Mouse (Mus musculus) stomach, embryonic 16.5 days (tissue): ENCODE measurements at regions not wholly inside any gene's neighbourhood (a gene's known extent, or its start where the extent isn't known, plus 50 kb on each side); places are given as distances from the start of the nearest gene placed in this dataset.

ENCODE experiments used
- ATAC-seq: fragments of 200-750 bp; cut with Nextera tagmentation; 2 replicates; pipeline ENCODE4 v1.8.0; 2017; ENCODE audit warnings: moderate number of reproducible peaks, moderate TSS enrichment; ENCODE audit not compliant: insufficient read depth, low FRiP score
- H3K27ac ChIP-seq: fragments of 300-500 bp; sonication (generic); 2 replicates; pipeline ENCODE4 v1.5.1; 2014; ENCODE audit warnings: low read length
- H3K27me3 ChIP-seq: fragments of 300-500 bp; sonication (generic); 2 replicates; pipeline ENCODE4 v1.6.1; 2014; ENCODE audit warnings: low read length, control low read depth, mixed read lengths; ENCODE audit not compliant: control insufficient read depth, insufficient read depth
- H3K36me3 ChIP-seq: fragments of 300-500 bp; sonication (generic); 2 replicates; pipeline ENCODE4 v1.6.1; 2014; ENCODE audit warnings: low read length; ENCODE audit not compliant: control insufficient read depth, insufficient read depth
- H3K4me1 ChIP-seq: fragments of 300-500 bp; sonication (generic); 2 replicates; pipeline ENCODE4 v1.6.1; 2014; ENCODE audit warnings: low read length, control low read depth, mixed read lengths; ENCODE audit not compliant: control insufficient read depth, insufficient read depth
- H3K4me2 ChIP-seq: fragments of 300-500 bp; sonication (generic); 2 replicates; pipeline ENCODE4 v1.6.1; 2014; ENCODE audit warnings: low read depth, low read length, mixed read lengths
- H3K4me3 ChIP-seq: fragments of 300-500 bp; sonication (generic); replicated peaks from 2 replicates; pipeline ENCODE4 v1.5.1; 2014; ENCODE audit warnings: mild to moderate bottlenecking, low read length
- H3K9ac ChIP-seq: fragments of 300-500 bp; sonication (generic); 2 replicates; pipeline ENCODE4 v1.6.1; 2014; ENCODE audit warnings: low read length
- H3K9me3 ChIP-seq: fragments of 300-500 bp; sonication (generic); replicated peaks from 2 replicates; pipeline ENCODE4 v1.6.1; 2016; ENCODE audit warnings: low read length, control low read depth; ENCODE audit not compliant: control insufficient read depth
- WGBS: fragments of 180-500 bp; shearing (Covaris S2); extraction: QIAGEN DNeasy Blood & Tissue Kit; methylation state at CpG from one replicate; pipeline ENCODE4 v1.1.7; 2014; 5-methylcytosine and 5-hydroxymethylcytosine counted together

- Histone ChIP-seq H3K4me2 (no peak overlapping the region), H3K9me3 (no peaks in the 10 kb centered on the region), H3K9ac (no peak overlapping the region), H3K27ac (no peak overlapping the region; the same call in 1 of the 2 replicates), H3K36me3 (no peaks in the 10 kb centered on the region), H3K4me1 (peaks cover 5% of the 10 kb centered on the region), H3K27me3 (no peaks in the 10 kb centered on the region), H3K4me3 (no peak overlapping the region)
- peak; percentile 53; the same call in 1 of the 2 replicates for ATAC-seq
- WGBS: 80% methylated on average over 1 of the region's 1 CpGs
These were observed 225.5 kb upstream of the Zpld1 start for GRCm38 (mm10) chr16:55523264-55523663.

GRCm38 (mm10) chr16:55522283-55522682 lies 224.5 kb upstream of the Zpld1 start:
- Histone ChIP-seq H3K9me3 (no peaks in the 10 kb centered on the region), H3K9ac (no peak overlapping the region), H3K36me3 (no peaks in the 10 kb centered on the region), H3K4me3 (no peak overlapping the region), H3K27ac (no peak overlapping the region), H3K4me1 (peaks cover 5% of the 10 kb centered on the region), H3K4me2 (no peak overlapping the region), H3K27me3 (no peaks in the 10 kb centered on the region)
- 66% methylated on average over 1 of the region's 1 CpGs for WGBS
- peak; percentile 63; the same call in 1 of the 2 replicates for ATAC-seq

GRCm38 (mm10) chr16:55521421-55521971 lies 223.7 kb upstream of the Zpld1 start:
- H3K4me3 ChIP-seq: no peak overlapping the region
- H3K9me3 ChIP-seq: no peaks in the 10 kb centered on the region
- ATAC-seq: no peak
- no peak overlapping the region for H3K9ac ChIP-seq
- H3K36me3 ChIP-seq: no peaks in the 10 kb centered on the region
- peaks cover 4% of the 10 kb centered on the region for H3K4me1 ChIP-seq
- no peaks in the 10 kb centered on the region for H3K27me3 ChIP-seq
- H3K4me2 ChIP-seq: no peak overlapping the region
- WGBS: 92% methylated on average over 6 of the region's 6 CpGs
- H3K27ac ChIP-seq: peak overlapping the region; percentile 19; the same call in 1 of the 2 replicates

GRCm38 (mm10) chr16:55520077-55520476 lies 222.3 kb upstream of the Zpld1 start:
- ATAC-seq: no peak
- H3K27ac ChIP-seq: no peak overlapping the region
- 90% methylated on average over 6 of the region's 6 CpGs for WGBS
- H3K9me3 ChIP-seq: no peaks in the 10 kb centered on the region
- H3K4me1 ChIP-seq: no peaks in the 10 kb centered on the region
- H3K27me3 ChIP-seq: no peaks in the 10 kb centered on the region
- no peak overlapping the region for H3K4me2 ChIP-seq
- H3K4me3 ChIP-seq: no peak overlapping the region
- no peaks in the 10 kb centered on the region for H3K36me3 ChIP-seq
- no peak overlapping the region for H3K9ac ChIP-seq

- H3K4me3 ChIP-seq: no peak overlapping the region
- H3K9ac ChIP-seq: no peak overlapping the region
- no peaks in the 10 kb centered on the region for H3K4me1 ChIP-seq
- no peaks in the 10 kb centered on the region for H3K27me3 ChIP-seq
- WGBS: 73% methylated on average over 1 of the region's 1 CpGs
- H3K4me2 ChIP-seq: no peak overlapping the region
- ATAC-seq: no peak
- no peak overlapping the region for H3K27ac ChIP-seq
- no peaks in the 10 kb centered on the region for H3K36me3 ChIP-seq
- H3K9me3 ChIP-seq: no peaks in the 10 kb centered on the region
These were observed 221.9 kb upstream of the Zpld1 start for GRCm38 (mm10) chr16:55519646-55520045.

GRCm38 (mm10) chr16:55516994-55517393 lies 219.2 kb upstream of the Zpld1 start:
- ATAC-seq: no peak
- Histone ChIP-seq H3K4me3 (no peak overlapping the region), H3K4me1 (no peaks in the 10 kb centered on the region), H3K27ac (no peak overlapping the region), H3K9me3 (no peaks in the 10 kb centered on the region), H3K4me2 (no peak overlapping the region), H3K27me3 (no peaks in the 10 kb centered on the region), H3K36me3 (no peaks in the 10 kb centered on the region), H3K9ac (no peak overlapping the region)
- 74% methylated on average over 4 of the region's 4 CpGs for WGBS

- Histone ChIP-seq H3K9ac (no peak overlapping the region), H3K27ac (no peak overlapping the region), H3K4me1 (no peaks in the 10 kb centered on the region), H3K36me3 (no peaks in the 10 kb centered on the region), H3K9me3 (no peaks in the 10 kb centered on the region), H3K27me3 (no peaks in the 10 kb centered on the region), H3K4me2 (no peak overlapping the region), H3K4me3 (no peak overlapping the region)
- 75% methylated on average over 16 of the region's 16 CpGs for WGBS
- no peak for ATAC-seq
These were observed 217.5 kb upstream of the Zpld1 start for GRCm38 (mm10) chr16:55515228-55515696.

- Histone ChIP-seq H3K4me1 (no peaks in the 10 kb centered on the region), H3K9me3 (no peaks in the 10 kb centered on the region), H3K36me3 (no peaks in the 10 kb centered on the region), H3K27ac (no peak overlapping the region), H3K4me3 (no peak overlapping the region), H3K4me2 (no peak overlapping the region), H3K27me3 (no peaks in the 10 kb centered on the region), H3K9ac (no peak overlapping the region)
- no peak for ATAC-seq
- WGBS: 79% methylated on average over 6 of the region's 6 CpGs
These were observed 216.8 kb upstream of the Zpld1 start for GRCm38 (mm10) chr16:55514448-55515200.

GRCm38 (mm10) chr16:55504796-55505413 lies 207.1 kb upstream of the Zpld1 start:
- 34% methylated on average over 6 of the region's 6 CpGs for WGBS
- H3K9ac ChIP-seq: no peak overlapping the region
- no peaks in the 10 kb centered on the region for H3K36me3 ChIP-seq
- H3K9me3 ChIP-seq: no peaks in the 10 kb centered on the region
- H3K4me2 ChIP-seq: no peak overlapping the region
- H3K4me3 ChIP-seq: no peak overlapping the region
- peak; percentile 88; the same call in 1 of the 2 replicates for ATAC-seq
- H3K27me3 ChIP-seq: no peaks in the 10 kb centered on the region
- no peaks in the 10 kb centered on the region for H3K4me1 ChIP-seq
- H3K27ac ChIP-seq: peak overlapping the region; percentile 78; the same call in 1 of the 2 replicates
